Mouse (Mus musculus): ENCODE results near the gene Rgs14.

DNA sequence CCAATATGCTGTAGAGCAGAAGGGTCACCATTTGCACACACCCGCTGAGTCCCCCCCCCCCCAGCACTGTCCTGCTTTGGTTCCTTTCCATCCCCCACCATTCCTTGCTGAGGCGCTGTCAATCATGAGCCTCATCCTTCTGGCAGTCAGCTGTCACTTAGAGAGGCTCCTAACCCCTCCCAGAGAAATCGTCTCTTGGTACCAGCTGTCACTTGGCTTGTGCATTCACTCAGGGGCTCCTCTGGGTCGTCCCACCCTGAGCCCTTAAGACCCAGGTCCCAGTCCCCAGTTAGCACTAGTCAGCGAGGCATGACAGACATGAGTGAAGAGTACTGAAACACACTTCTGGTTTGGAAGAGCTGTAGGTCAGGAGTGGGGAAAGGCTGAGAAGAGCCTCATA lies 2.2 kb downstream of the Rgs14 start:
- TF ChIP-seq CTCF (IDR thresholded peaks at IDR 0.05; ENCODE audit: low read depth, low read length) = no peak
- TF ChIP-seq POLR2A (IDR thresholded peaks at IDR 0.05; ENCODE audit: extremely low read depth, insufficient read depth, low read length) = no peak

All from liver, adult 2 months (tissue).